Mouse (Mus musculus) lung, adult 2 months (tissue): ENCODE measurements around the gene Epdr1. TPM values are rescaled to one million over a fixed set of nuclear protein-coding genes. Genes with fewer than 3 reads are reported as not detected.
"Not testable (repeated sequence)": the region's sequence is repeated elsewhere in the genome, so short reads cannot be mapped to it uniquely, and the experiment has no call there.

Experiments
- DNase-seq: peaks from one replicate; pipeline ENCODE4 v3.0.0; 2022
- H3K4me1 ChIP-seq: fragments of 200-500 bp; 2 replicates; pipeline ENCODE4 v1.6.1; 2011; ENCODE audit warnings: low read length; ENCODE audit not compliant: control insufficient read depth, insufficient read depth
- H3K4me3 ChIP-seq: fragments of 200-500 bp; replicated peaks from 2 replicates; pipeline ENCODE3; 2011; ENCODE audit warnings: low read depth, mild to moderate bottlenecking, control low read depth, low read length; ENCODE audit errors: extremely low read depth
- CTCF ChIP-seq: fragments of 200-500 bp; IDR thresholded peaks from 2 replicates; pipeline ENCODE4 v1.5.1; 2011; ENCODE audit warnings: mild to moderate bottlenecking, low read length, control low read depth; ENCODE audit not compliant: insufficient read depth
- POLR2A ChIP-seq: fragments of 200-500 bp; IDR thresholded peaks from 2 replicates; pipeline ENCODE4 v1.6.1; 2011; ENCODE audit warnings: low read depth, mild to moderate bottlenecking, control low read depth, low read length, borderline replicate concordance; ENCODE audit errors: extremely low read depth
- WGBS: fragments of 180-500 bp; shearing (Covaris S2); methylation state at CpG from one replicate; pipeline ENCODE4 v1.1.7; 2018; 5-methylcytosine and 5-hydroxymethylcytosine counted together
- polyA plus RNA-seq: library from polyadenylated mRNA; depleted of rRNA; stranded (reverse); fragments of >200 nt; gene quantifications from 2 replicates; pipeline ENCODE4 v1.2.3, GENCODE M21; 2012

The Epdr1 gene
- polyA plus RNA-seq, 1 experiment: 21.6 TPM

- H3K4me1 ChIP-seq: no peaks in the 10 kb centered on the region
- TF ChIP-seq CTCF (no peak), POLR2A (no peak)
- H3K4me3 ChIP-seq: no peak overlapping the region
- DNase-seq: no peak
These were observed 11.6 kb downstream of the Epdr1 start for GRCm38 (mm10) chr13:19608120-19608519.

GRCm38 (mm10) chr13:19604916-19605315, 14.8 kb downstream of the Epdr1 start:
- no peak for TF ChIP-seq POLR2A
- TF ChIP-seq CTCF: no peak
- DNase-seq: no peak
- H3K4me1 ChIP-seq: no peaks in the 10 kb centered on the region
- H3K4me3 ChIP-seq: no peak overlapping the region

- no peak overlapping the region for H3K4me3 ChIP-seq
- no peak for DNase-seq
- TF ChIP-seq POLR2A (no peak), CTCF (no peak)
- 58% methylated on average over 1 of the region's 1 CpGs for WGBS
- no peaks in the 10 kb centered on the region for H3K4me1 ChIP-seq
These were observed 16.0 kb downstream of the Epdr1 start for GRCm38 (mm10) chr13:19603719-19604118.

DNA sequence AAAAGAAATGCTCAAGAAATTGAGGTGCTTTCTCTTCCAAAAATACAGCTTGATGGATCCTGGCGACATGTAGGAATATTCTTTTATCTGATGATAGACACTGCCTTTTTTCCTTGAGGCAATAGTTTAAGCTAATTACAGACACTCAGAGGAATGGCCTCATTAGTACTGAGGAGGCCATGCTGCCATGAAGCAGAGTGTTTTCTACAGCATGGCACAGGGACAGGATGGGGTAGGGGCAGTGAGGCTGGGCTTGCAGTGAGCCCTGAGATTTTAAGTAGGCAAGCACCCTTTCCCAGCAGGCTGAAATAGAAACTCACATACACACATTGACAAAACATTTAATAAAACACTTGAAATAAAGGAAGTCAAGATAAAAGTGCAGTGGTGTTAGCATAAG, 17.2 kb downstream of the Epdr1 start:
- Histone ChIP-seq H3K4me1 (no peaks in the 10 kb centered on the region), H3K4me3 (no peak overlapping the region)
- TF ChIP-seq CTCF (no peak), POLR2A (no peak)
- DNase-seq: no peak
- WGBS: 78% methylated on average over 1 of the region's 1 CpGs

GRCm38 (mm10) chr13:19599242-19599641, 20.5 kb downstream of the Epdr1 start:
- TF ChIP-seq CTCF: no peak
- TF ChIP-seq POLR2A: no peak
- WGBS: 62% methylated on average over 6 of the region's 6 CpGs
- DNase-seq: no peak
- H3K4me3 ChIP-seq: no peak overlapping the region
- no peaks in the 10 kb centered on the region for H3K4me1 ChIP-seq

DNA sequence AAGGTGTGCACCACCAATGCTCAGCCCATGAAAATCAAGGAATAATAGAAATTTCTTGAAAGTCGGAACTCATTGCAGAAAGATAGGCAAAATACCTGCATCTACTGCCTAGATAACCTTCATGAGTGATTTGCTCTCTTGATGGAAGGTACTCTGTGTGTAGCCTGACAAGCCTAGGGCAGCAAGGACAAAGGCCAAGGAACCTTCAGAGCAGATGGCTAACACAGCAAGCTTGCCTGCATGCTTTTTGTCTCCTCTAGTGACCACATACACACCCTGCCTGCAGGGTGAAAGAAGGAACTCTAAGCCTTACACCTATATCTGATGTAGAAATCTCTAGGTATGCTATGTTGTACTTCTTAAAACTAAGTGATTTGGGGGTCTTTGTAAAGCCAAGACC, 24.6 kb downstream of the Epdr1 start:
- Histone ChIP-seq H3K4me3 (no peak overlapping the region), H3K4me1 (no peaks in the 10 kb centered on the region)
- 91% methylated on average over 1 of the region's 1 CpGs for WGBS
- TF ChIP-seq CTCF (no peak), POLR2A (no peak)
- DNase-seq: no peak

DNA sequence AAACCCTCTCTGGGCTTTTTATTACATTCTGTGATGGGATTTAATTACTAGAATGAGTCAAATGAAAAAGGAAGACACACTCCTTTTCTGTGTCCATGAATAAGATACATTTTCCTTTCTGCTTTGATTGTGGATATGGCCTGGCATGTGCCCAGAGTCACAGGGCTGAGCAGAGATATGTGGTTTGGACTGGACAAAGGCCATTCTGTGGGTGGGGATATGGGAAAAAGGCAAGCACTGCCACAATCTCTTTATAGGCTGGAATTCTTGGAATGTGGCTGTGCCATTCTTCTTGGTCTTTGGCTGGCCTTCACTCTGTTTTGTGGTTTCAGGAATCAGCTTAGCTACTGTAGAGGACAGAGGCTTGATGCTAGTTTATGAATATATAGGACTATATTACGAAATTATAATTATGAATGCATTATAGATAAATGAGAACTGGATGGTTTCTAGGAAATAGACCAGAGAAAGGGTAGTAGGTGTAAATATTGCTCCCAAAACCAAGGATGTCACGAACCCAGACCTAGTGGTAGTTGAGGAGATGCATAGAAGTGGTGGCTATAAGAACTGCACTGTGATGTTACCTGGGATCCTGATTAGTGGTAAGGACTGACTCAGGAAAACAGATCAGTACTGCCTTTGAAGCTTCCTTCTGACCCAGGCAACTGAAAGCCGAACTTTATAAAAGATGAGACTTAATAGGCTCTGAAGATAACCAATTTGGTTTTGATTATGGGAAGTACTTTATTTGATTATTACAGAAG, 28.5 kb downstream of the Epdr1 start:
- no peak for DNase-seq
- no peak overlapping the region for H3K4me3 ChIP-seq
- 85% methylated on average over 3 of the region's 3 CpGs for WGBS
- no peak for TF ChIP-seq POLR2A
- TF ChIP-seq CTCF: no peak
- no peaks in the 10 kb centered on the region for H3K4me1 ChIP-seq

GRCm38 (mm10) chr13:19575947-19576346, 43.8 kb downstream of the Epdr1 start:
- TF ChIP-seq POLR2A: no peak
- TF ChIP-seq CTCF: no peak
- WGBS: 83% methylated on average over 3 of the region's 3 CpGs
- Histone ChIP-seq H3K4me3 (no peak overlapping the region), H3K4me1 (no peaks in the 10 kb centered on the region)
- no peak for DNase-seq

- DNase-seq, H3K4me1 ChIP-seq, H3K4me3 ChIP-seq: not testable (repeated sequence)
- WGBS: 84% methylated on average over 2 of the region's 2 CpGs
These were observed 45.0 kb downstream of the Epdr1 start for GRCm38 (mm10) chr13:19574723-19575122.

DNA sequence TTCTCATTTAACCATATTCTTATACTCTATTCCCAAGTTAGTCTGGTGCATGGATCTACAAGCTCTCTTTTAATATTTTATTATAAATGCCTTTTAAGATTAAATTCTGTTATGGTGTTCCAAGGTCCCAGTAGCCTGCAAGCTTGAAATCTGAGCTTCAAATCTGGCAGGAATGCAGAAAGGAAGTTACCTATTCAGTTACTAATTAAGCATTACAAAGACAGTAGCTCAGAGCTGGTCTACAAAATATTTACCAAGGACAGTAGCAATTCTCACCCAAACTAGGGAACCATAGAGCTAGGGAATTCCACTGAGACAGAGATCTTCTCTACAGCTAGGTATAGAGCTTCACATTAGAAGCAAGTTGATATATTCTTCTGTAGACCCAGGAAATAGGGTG, 49.6 kb downstream of the Epdr1 start:
- not testable (repeated sequence) for H3K4me3 ChIP-seq, DNase-seq, H3K4me1 ChIP-seq
